Mouse (Mus musculus): ENCODE results near the gene Zc3h12d.

DNA sequence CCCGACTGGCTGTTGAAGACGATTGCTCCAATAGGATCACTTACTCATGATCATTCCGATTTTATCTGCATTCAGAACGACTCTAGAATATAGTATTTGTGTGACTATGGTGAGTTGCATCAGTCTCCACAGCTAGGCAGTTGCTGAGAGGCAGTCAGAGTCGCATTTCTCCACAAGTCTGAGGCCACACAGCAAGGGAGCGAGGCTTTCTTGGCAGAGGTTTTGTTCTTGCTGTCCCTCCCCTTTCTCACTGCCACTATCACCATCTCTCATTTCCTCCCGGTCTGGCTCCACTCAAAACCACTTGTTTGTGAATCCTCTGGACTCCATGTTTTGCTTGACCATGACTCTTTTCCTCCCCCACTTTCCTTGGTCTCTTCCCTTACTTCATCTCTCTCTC lies 41.9 kb downstream of the Zc3h12d start:
- TF ChIP-seq CHD2 (IDR thresholded peaks at IDR 0.05; ENCODE audit: low read depth, low read length) (no peak), ZNF384 (IDR thresholded peaks at IDR 0.05; ENCODE audit: low read depth, low read length) (no peak), HCFC1 (IDR thresholded peaks at IDR 0.05; ENCODE audit: borderline replicate concordance, insufficient read depth, low read length) (no peak)

Measured in ES-E14 (cell line).